Mouse (Mus musculus): Measurements from ENCODE around the gene March9.

- TF ChIP-seq CTCF (IDR thresholded peaks at IDR 0.05; ENCODE audit: low read depth) (no peak), EP300 (IDR thresholded peaks at IDR 0.05; ENCODE audit: low read depth) (no peak)
Observed at GRCm38 (mm10) chr10:127062503-127062902, 2.5 kb upstream of the March9 start.

Data from heart, postnatal 0 days (tissue).